Mouse (Mus musculus) thymus, postnatal 0 days (tissue): Measurements from ENCODE around the gene Hnrnpa2b1. TPM values are rescaled to one million over a fixed set of nuclear protein-coding genes. Genes with fewer than 3 reads are reported as not detected.

Experiments
- DNase-seq: peaks from one replicate; pipeline ENCODE4 v3.0.0-alpha.2; 2015; ENCODE audit warnings: low spot score
- polyA plus RNA-seq: library from polyadenylated mRNA; unstranded; fragments of >200 nt; fragmentation: Nextera tagmentation; extraction: Ambion mirVana; gene quantifications from 2 replicates; pipeline ENCODE4 v1.2.1, GENCODE M21; 2015

Gene Hnrnpa2b1
- polyA plus RNA-seq, 1 experiment from 2014 or later: 1,688 TPM

GRCm38 (mm10) chr6:51470311-51471178, 851 bp upstream of the Hnrnpa2b1 start, which contains the start of gene Cbx3:
TSS of gene Cbx3 (plus strand) at chr6:51470360.
- peak; percentile 93 for DNase-seq

- peak; percentile 88 for DNase-seq
Measured at GRCm38 (mm10) chr6:51468891-51469561, 668 bp downstream of the Hnrnpa2b1 start.

GRCm38 (mm10) chr6:51467649-51468048, 2.0 kb downstream of the Hnrnpa2b1 start:
- no peak for DNase-seq

GRCm38 (mm10) chr6:51460363-51460762, 9.3 kb downstream of the Hnrnpa2b1 start:
- DNase-seq: no peak

GRCm38 (mm10) chr6:51460021-51460360, 9.7 kb downstream of the Hnrnpa2b1 start:
- DNase-seq: no peak

- DNase-seq: no peak
Measured at GRCm38 (mm10) chr6:51459313-51460020, 10.2 kb downstream of the Hnrnpa2b1 start.

- no peak for DNase-seq
Measured at GRCm38 (mm10) chr6:51458925-51459312, 10.8 kb downstream of the Hnrnpa2b1 start.

GRCm38 (mm10) chr6:51457770-51458387, 11.8 kb downstream of the Hnrnpa2b1 start:
- DNase-seq: no peak

- no peak for DNase-seq
Measured at GRCm38 (mm10) chr6:51457283-51457682, 12.4 kb downstream of the Hnrnpa2b1 start.

- no peak for DNase-seq
Measured at GRCm38 (mm10) chr6:51456198-51456597, 13.5 kb downstream of the Hnrnpa2b1 start.

- DNase-seq: no peak
Measured at GRCm38 (mm10) chr6:51454949-51455348, 14.7 kb downstream of the Hnrnpa2b1 start.

GRCm38 (mm10) chr6:51452927-51453503, 16.7 kb downstream of the Hnrnpa2b1 start:
- DNase-seq: no peak

GRCm38 (mm10) chr6:51442191-51442835, 27.4 kb downstream of the Hnrnpa2b1 start:
- peak; percentile 80 for DNase-seq

- no peak for DNase-seq
Measured at GRCm38 (mm10) chr6:51438826-51439330, 30.8 kb downstream of the Hnrnpa2b1 start.

- no peak for DNase-seq
Measured at GRCm38 (mm10) chr6:51437665-51438064, 32.0 kb downstream of the Hnrnpa2b1 start.

GRCm38 (mm10) chr6:51434270-51434669, 35.4 kb downstream of the Hnrnpa2b1 start:
- no peak for DNase-seq

- peak; percentile 83 for DNase-seq
Measured at GRCm38 (mm10) chr6:51432535-51433397, 36.9 kb downstream of the Hnrnpa2b1 start, which contains the start of gene Nfe2l3. TSS of gene Nfe2l3 (plus strand) at chr6:51432670.

- DNase-seq: no peak
Measured at GRCm38 (mm10) chr6:51424537-51424936, 45.2 kb downstream of the Hnrnpa2b1 start.

GRCm38 (mm10) chr6:51423466-51424122, 46.1 kb downstream of the Hnrnpa2b1 start:
- DNase-seq: no peak
